Mouse (Mus musculus): ENCODE results near the gene Dnajc6.

GRCm38 (mm10) chr4:101592466-101592865, 96.0 kb downstream of the Dnajc6 start:
- TF ChIP-seq CTCF (IDR thresholded peaks at IDR 0.05; ENCODE audit: control insufficient read depth, insufficient read depth, insufficient replicate concordance, low read depth, low read length) (no peak), POLR2A (IDR thresholded peaks at IDR 0.05; ENCODE audit: control insufficient read depth, low read depth, low read length) (no peak)

All from testis, adult 2 months (tissue).